Mouse (Mus musculus) hindbrain, embryonic 15.5 days (tissue): Measurements from ENCODE around the gene Shprh. TPM values are rescaled to one million over a fixed set of nuclear protein-coding genes. Genes with fewer than 3 reads are reported as not detected.
A peak's percentile ranks its signal among the peaks of the same experiment; 100 is the strongest.

Source experiments
- ATAC-seq: fragments of 200-750 bp; cut with Nextera tagmentation; 2 replicates; pipeline ENCODE4 v1.8.0; 2017; ENCODE audit warnings: low read depth, moderate number of reproducible peaks, moderate TSS enrichment; ENCODE audit not compliant: low FRiP score
- H3K27ac ChIP-seq: fragments of 300-500 bp; sonication (generic); replicated peaks from 2 replicates; pipeline ENCODE4 v1.5.1; 2015; ENCODE audit warnings: mild to moderate bottlenecking, inconsistent platforms
- H3K27me3 ChIP-seq: fragments of 300-500 bp; sonication (generic); 2 replicates; pipeline ENCODE4 v1.6.1; 2015; ENCODE audit warnings: control low read depth, inconsistent platforms
- H3K36me3 ChIP-seq: fragments of 300-500 bp; sonication (generic); 2 replicates; pipeline ENCODE4 v1.6.1; 2015; ENCODE audit warnings: control low read depth, inconsistent platforms
- H3K4me1 ChIP-seq: fragments of 300-500 bp; sonication (generic); replicated peaks from 2 replicates; pipeline ENCODE4 v1.6.1; 2015; ENCODE audit warnings: control low read depth, inconsistent platforms
- H3K4me2 ChIP-seq: fragments of 300-500 bp; sonication (generic); 2 replicates; pipeline ENCODE4 v1.6.1; 2015; ENCODE audit warnings: moderate library complexity, mild to moderate bottlenecking, inconsistent platforms
- H3K4me3 ChIP-seq: fragments of 300-500 bp; sonication (generic); 2 replicates; pipeline ENCODE4 v1.5.1; 2015; ENCODE audit warnings: mild to moderate bottlenecking, inconsistent platforms
- H3K9ac ChIP-seq: fragments of 300-500 bp; sonication (generic); 2 replicates; pipeline ENCODE4 v1.6.1; 2015; ENCODE audit warnings: inconsistent platforms
- H3K9me3 ChIP-seq: fragments of 300-500 bp; sonication (generic); 2 replicates; pipeline ENCODE4 v1.6.1; 2016; ENCODE audit warnings: control low read depth, inconsistent platforms
- WGBS: fragments of 180-500 bp; shearing (Covaris S2); methylation state at CpG from one replicate; pipeline ENCODE4 v1.1.7; 2015; 5-methylcytosine and 5-hydroxymethylcytosine counted together
- polyA plus RNA-seq: library from polyadenylated mRNA; unstranded; fragments of >200 nt; fragmentation: Nextera tagmentation; extraction: Ambion mirVana; gene quantifications from 2 replicates; pipeline ENCODE4 v1.2.1, GENCODE M21; 2015

Shprh gene
- polyA plus RNA-seq = 18.4 and 19.5 TPM in 2 replicates

DNA sequence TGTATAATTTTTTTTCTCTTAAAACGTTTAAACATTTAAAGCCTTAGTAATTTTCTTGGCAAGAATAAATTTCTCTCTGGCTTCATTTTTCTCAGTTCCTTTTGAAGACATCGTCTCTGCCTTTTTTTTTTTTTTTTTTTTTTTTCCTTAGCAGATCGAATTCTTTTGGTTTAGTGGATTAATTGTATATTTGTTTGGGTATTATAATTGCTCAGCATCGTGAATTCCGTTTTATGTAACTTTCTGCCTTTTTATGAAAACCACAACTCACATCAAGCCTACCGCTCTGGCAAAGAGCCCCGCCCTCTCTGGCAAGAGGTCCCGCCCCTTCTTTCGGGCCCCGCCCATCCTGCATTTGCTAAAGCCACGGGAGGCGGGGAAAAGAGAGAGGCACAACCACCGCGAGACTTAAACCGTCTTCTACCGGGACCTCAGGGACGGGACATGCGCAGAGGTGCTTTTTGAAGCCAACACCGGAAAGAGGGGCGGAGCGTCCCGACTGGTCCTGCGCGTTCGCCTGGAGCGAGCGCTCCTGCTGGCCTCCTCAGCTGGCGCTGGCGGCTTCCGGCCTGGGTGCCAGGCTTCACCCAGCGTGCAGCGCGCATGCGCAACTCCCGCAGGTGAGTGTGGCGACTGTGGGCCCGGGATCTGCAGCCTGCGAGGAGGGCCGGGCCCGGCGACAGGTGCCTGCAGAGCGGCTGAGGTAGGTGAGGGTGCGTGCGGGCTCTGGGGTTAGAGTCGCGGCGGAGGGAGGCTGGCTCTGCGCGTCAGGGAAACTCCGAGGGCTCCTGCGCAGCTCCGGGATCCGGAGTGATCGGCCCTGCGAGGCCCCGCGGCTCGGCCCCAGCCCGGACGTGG is at the start of gene Shprh:
Gene Shprh, plus strand, starts transcription at position 544 of the 858 bp plus-strand sequence.
- peak; percentile 100 for ATAC-seq
- Histone ChIP-seq H3K9me3 (no peaks in the 10 kb centered on the region), H3K27me3 (no peaks in the 10 kb centered on the region), H3K4me1 (peaks cover 36% of the 10 kb centered on the region), H3K27ac (peak within 1 kb of the TSS; percentile 76), H3K4me2 (peak within 1 kb of the TSS; percentile 72), H3K4me3 (peak within 1 kb of the TSS; percentile 90), H3K36me3 (peaks cover 11% of the 10 kb centered on the region; the same call in 1 of the 2 replicates), H3K9ac (peak within 1 kb of the TSS; percentile 85)
- WGBS = 1% methylated on average over 60 of the region's 60 CpGs

DNA sequence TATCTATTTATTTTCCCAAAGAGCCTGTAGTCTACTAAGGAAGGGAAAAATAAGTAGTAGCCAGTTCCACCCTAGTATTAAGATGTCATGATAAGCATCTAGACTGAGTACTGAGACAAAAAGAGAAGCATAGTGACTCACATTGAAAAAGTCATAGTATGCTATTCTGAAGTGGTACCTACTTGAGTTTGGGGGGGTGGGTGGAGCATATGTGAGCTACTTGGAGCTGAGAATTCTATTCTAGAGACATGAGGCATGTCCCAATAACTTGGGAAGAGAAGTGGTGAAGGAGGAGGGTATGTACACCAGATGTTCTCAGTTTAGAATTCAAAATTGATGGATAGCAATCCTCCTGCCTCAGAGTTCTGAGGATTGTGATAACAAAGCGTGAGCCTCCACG is 27.4 kb upstream of the Shprh start:
- no peaks in the 10 kb centered on the region for H3K9me3 ChIP-seq
- H3K27me3 ChIP-seq = no peaks in the 10 kb centered on the region
- H3K4me3 ChIP-seq = no peak overlapping the region
- H3K36me3 ChIP-seq = no peaks in the 10 kb centered on the region
- H3K27ac ChIP-seq = no peak overlapping the region
- H3K4me1 ChIP-seq = no peaks in the 10 kb centered on the region
- no peak for ATAC-seq
- WGBS = 95% methylated on average over 2 of the region's 2 CpGs
- no peak overlapping the region for H3K4me2 ChIP-seq
- H3K9ac ChIP-seq = no peak overlapping the region

DNA sequence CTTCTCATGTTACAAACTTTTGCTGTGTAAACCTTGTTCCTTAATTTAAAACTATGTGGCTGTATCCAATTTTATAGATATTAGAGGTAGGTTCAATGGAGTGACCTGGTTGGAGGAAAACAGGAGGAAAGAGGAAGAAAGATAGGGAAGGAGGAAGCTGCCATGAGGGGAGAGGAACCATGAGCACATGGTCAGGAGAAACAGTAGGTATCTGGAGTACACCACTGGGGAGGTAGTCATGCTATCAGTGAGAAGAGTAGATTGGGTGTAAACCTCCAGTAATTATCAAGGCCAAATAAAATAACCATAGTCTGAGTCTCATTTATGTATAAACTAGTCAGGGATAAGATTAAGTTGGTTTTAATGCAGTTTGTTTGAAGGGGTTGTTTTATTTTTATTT is 3.6 kb upstream of the Shprh start:
- Histone ChIP-seq H3K4me3 (no peak overlapping the region), H3K9me3 (no peaks in the 10 kb centered on the region), H3K4me2 (no peak overlapping the region), H3K27ac (no peak overlapping the region), H3K27me3 (no peaks in the 10 kb centered on the region), H3K36me3 (no peaks in the 10 kb centered on the region), H3K9ac (no peak overlapping the region), H3K4me1 (peaks cover 6% of the 10 kb centered on the region)
- ATAC-seq = no peak

DNA sequence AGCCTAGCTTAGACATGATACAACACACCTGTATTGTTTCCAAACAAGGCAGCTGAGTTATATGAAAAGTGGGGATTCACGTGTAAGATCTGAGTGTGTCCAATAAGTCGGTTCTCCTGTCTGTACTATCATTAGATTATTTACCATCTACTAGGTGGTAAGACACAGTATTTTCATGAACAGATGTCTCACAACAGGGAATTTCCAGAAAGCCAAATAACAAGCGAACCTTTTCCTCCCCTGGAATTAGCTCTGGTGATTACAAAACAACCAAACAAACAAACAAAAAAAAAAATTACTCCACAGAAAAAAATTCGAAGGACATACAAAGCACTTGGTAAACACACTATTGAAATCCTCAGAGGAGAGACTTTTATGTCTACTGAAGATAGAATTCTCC is 781 bp upstream of the Shprh start:
- Histone ChIP-seq H3K9ac (no peak overlapping the region), H3K27ac (no peak overlapping the region), H3K4me3 (peak overlapping the region; percentile 90; the same call in 1 of the 2 replicates), H3K4me2 (peak overlapping the region; percentile 72; the same call in 1 of the 2 replicates), H3K36me3 (peaks cover 11% of the 10 kb centered on the region; the same call in 1 of the 2 replicates), H3K27me3 (no peaks in the 10 kb centered on the region), H3K9me3 (no peaks in the 10 kb centered on the region), H3K4me1 (peaks cover 32% of the 10 kb centered on the region)
- 74% methylated on average over 4 of the region's 4 CpGs for WGBS
- ATAC-seq = no peak

DNA sequence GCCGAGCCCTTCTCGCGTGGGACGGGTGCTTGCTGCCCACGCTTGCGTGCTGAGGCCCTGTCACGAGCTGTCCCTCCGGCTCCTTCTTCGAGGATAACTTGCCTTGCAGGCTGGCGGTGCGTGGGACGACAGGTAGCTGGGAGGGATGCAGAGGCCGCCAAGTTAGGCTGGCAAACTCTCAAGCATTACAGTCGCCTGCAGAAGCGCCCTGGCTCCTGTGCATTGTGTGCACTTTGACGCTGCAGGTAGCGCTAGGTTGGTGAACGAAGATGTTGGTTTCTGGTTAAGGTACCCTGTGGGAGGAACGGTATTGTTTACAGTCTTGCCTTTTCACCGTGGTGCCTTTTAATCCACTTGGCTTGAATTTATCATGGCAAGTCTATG is 507 bp downstream of the Shprh start:
- peak overlapping the region; percentile 90 for H3K4me3 ChIP-seq
- ATAC-seq = no peak

DNA sequence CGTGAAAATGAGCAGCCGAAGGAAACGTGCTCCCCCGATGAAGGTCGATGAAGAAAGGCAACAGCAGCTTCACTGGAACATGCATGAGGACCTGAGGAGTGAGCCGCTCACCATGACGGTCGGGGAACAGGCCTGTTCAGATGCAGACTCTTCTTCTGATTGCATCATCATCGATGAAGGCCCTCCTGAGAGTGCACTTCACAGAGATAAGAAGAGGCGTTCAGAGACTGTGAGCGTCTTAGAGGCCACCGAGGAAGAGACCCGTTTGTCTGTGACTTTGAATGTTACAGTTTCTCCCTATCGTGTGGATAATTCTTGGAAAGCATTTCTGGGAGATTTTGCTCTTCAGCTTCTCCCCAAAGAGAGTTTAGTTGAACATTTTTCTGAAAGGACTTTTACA is 2.4 kb downstream of the Shprh start:
- no peak overlapping the region for H3K4me3 ChIP-seq
- H3K9me3 ChIP-seq = no peaks in the 10 kb centered on the region
- 95% methylated on average over 14 of the region's 14 CpGs for WGBS
- no peaks in the 10 kb centered on the region for H3K27me3 ChIP-seq
- H3K27ac ChIP-seq = no peak overlapping the region
- peaks cover 36% of the 10 kb centered on the region for H3K4me1 ChIP-seq
- no peak overlapping the region for H3K4me2 ChIP-seq
- H3K9ac ChIP-seq = no peak overlapping the region
- peaks cover 19% of the 10 kb centered on the region for H3K36me3 ChIP-seq
- ATAC-seq = no peak

More for the DNA sequence above, 507 bp downstream of the Shprh start:
- Histone ChIP-seq H3K4me1 (peaks cover 36% of the 10 kb centered on the region), H3K27me3 (no peaks in the 10 kb centered on the region), H3K4me2 (peak overlapping the region; percentile 72), H3K27ac (peak overlapping the region; percentile 76), H3K9me3 (no peaks in the 10 kb centered on the region), H3K36me3 (peaks cover 13% of the 10 kb centered on the region; the same call in 1 of the 2 replicates), H3K9ac (peak overlapping the region; percentile 85)
- WGBS = under 1% methylated on average over 20 of the region's 20 CpGs

DNA sequence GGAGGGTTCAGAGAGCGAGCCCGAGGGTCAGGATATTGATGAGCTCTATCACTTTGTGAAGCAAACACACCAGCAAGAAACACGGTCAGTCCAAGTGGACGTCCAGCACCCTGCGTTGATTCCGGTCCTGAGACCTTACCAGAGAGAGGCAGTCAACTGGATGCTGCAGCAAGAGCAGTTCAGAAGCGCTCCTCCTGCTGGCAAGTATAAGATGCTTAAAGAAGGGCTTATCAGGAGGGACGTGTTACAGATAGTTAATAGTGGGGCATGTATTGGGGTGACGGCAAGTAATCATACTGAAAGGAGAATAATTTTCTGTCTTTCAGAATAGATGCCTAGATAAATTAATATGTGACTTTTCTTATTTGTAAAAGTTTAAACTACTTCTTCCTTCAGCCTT is 7.8 kb downstream of the Shprh start:
- WGBS = 92% methylated on average over 9 of the region's 9 CpGs
- no peak overlapping the region for H3K4me2 ChIP-seq
- ATAC-seq = no peak
- H3K4me3 ChIP-seq = no peak overlapping the region
- no peak overlapping the region for H3K27ac ChIP-seq
- no peaks in the 10 kb centered on the region for H3K9me3 ChIP-seq
- peaks cover 16% of the 10 kb centered on the region for H3K4me1 ChIP-seq
- H3K27me3 ChIP-seq = no peaks in the 10 kb centered on the region
- peaks cover 45% of the 10 kb centered on the region for H3K36me3 ChIP-seq
- no peak overlapping the region for H3K9ac ChIP-seq

DNA sequence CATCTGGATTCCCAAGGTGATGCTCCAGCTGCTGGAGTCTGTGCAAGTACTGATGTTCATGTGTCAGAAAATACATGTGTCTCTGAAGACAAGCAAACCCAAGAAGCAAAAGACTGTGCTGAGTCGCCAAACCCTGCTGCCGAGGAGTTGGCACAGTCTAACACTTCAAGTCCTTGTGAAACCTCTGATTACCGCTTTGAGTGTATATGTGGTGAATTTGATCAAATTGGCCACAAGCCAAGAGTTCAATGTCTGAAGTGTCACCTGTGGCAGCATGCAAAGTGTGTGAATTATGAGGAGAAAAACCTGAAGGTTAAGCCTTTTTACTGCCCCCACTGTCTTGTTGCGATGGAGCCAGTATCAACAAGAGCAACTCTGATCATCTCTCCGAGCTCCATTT is 15.3 kb downstream of the Shprh start:
- H3K9ac ChIP-seq = no peak overlapping the region
- no peak overlapping the region for H3K27ac ChIP-seq
- H3K4me3 ChIP-seq = no peak overlapping the region
- H3K9me3 ChIP-seq = no peaks in the 10 kb centered on the region
- WGBS = 89% methylated on average over 5 of the region's 5 CpGs
- no peaks in the 10 kb centered on the region for H3K4me1 ChIP-seq
- H3K4me2 ChIP-seq = no peak overlapping the region
- H3K36me3 ChIP-seq = peaks cover 70% of the 10 kb centered on the region
- ATAC-seq = no peak
- no peaks in the 10 kb centered on the region for H3K27me3 ChIP-seq

DNA sequence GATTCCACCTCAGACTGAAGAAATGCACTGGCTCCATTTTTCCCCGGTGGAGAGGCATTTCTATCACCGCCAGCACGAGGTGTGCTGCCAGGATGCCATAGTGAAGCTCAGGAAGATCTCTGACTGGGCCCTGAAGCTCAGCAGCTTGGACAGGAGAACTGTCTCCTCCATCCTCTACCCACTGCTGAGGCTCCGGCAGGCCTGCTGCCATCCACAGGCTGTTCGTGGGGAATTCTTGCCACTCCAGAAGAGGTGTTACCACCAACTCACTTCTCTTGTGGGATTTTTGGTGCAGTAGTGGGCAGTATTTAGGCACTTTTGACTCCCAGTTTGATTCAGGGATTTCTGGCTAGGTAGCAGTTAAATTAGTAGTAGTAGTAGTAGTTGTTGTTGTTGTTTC is 21.0 kb downstream of the Shprh start:
- H3K4me2 ChIP-seq = no peak overlapping the region
- ATAC-seq = no peak
- peaks cover 75% of the 10 kb centered on the region for H3K36me3 ChIP-seq
- H3K4me3 ChIP-seq = no peak overlapping the region
- H3K27ac ChIP-seq = no peak overlapping the region
- no peaks in the 10 kb centered on the region for H3K27me3 ChIP-seq
- H3K9ac ChIP-seq = no peak overlapping the region
- H3K4me1 ChIP-seq = no peaks in the 10 kb centered on the region
- 96% methylated on average over 5 of the region's 5 CpGs for WGBS
- no peaks in the 10 kb centered on the region for H3K9me3 ChIP-seq

DNA sequence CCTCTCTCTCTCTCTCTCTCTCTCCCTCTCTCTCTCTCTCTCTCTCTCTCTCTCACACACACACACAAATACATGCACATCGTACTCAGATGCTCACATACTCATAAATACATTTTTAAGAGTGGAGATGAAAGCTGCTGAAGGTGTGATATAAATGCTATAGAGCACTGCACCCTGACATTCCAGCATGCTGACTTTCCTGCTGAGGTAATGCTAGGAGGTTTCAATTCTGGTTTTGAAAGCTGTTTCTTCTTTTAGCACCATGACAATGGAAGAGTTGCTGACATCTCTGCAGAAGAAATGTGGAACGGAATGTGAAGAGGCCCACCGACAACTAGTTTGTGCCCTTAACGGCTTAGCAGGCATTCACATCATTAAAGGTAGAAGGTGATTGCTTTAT is 22.4 kb downstream of the Shprh start:
- H3K27ac ChIP-seq = no peak overlapping the region
- WGBS = 92% methylated on average over 4 of the region's 4 CpGs
- H3K4me1 ChIP-seq = no peaks in the 10 kb centered on the region
- H3K9ac ChIP-seq = no peak overlapping the region
- no peak overlapping the region for H3K4me3 ChIP-seq
- no peaks in the 10 kb centered on the region for H3K9me3 ChIP-seq
- peaks cover 70% of the 10 kb centered on the region for H3K36me3 ChIP-seq
- H3K4me2 ChIP-seq = no peak overlapping the region
- no peak for ATAC-seq
- H3K27me3 ChIP-seq = no peaks in the 10 kb centered on the region

DNA sequence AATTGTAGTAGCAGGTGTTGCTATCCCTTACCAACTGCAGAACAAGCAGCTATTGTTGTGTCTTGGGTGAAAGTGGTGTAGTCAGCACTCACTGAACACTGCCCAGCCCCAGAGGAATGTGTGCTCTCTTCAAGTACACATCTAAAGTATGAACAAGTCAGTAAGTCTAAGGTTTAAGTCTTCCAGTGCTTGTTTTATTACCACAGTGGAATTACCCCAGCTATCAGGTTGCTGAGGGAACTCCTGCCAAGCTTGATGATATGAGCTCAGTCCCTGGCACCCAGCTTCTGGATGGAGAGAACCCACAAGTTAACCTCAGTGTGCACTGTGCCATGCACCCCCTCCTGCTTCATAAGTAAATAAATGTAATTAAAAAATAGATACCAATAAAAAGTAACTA is 23.3 kb downstream of the Shprh start:
- ATAC-seq = no peak
- H3K4me3 ChIP-seq = no peak overlapping the region

DNA sequence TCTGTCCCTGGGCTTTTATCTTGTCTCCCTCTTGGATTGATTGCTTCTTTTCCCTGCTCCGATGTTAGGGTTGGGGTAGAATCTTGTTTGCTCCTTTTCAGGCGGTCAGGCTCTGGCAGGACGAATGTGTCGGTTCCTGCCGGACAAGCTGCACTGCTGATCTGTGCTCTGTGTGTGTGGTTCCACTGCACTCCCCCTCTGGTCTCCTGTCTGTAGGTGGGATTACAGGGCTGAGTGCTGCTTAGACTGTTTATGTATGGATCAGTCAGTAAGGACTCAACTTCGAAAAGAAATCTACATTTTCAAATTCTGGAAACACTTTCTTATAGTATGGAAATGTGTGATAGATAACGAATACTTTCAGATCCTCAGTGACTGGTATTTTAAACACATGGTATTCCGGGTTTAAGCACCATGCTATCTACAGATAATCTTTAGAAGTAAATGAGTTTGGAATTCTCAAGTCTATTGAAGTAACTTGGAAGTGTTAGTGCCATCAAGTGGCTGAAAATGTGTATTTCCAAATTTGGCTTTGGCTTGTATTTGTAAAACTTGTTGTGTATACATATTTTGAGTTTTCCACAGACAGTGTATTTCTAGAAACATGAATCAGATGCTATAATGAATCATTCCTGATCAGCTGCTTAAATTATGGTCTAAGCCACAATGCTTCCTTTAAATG is 26.7 kb downstream of the Shprh start:
- WGBS = 88% methylated on average over 8 of the region's 8 CpGs
- no peak for ATAC-seq
- Histone ChIP-seq H3K4me2 (no peak overlapping the region), H3K27ac (no peak overlapping the region), H3K9ac (no peak overlapping the region), H3K4me3 (no peak overlapping the region), H3K9me3 (no peaks in the 10 kb centered on the region), H3K27me3 (no peaks in the 10 kb centered on the region), H3K36me3 (peaks cover 44% of the 10 kb centered on the region), H3K4me1 (no peaks in the 10 kb centered on the region)

More for the DNA sequence above, 23.3 kb downstream of the Shprh start:
- Histone ChIP-seq H3K9ac (no peak overlapping the region), H3K4me2 (no peak overlapping the region), H3K27ac (no peak overlapping the region), H3K9me3 (no peaks in the 10 kb centered on the region), H3K4me1 (no peaks in the 10 kb centered on the region), H3K27me3 (no peaks in the 10 kb centered on the region), H3K36me3 (peaks cover 61% of the 10 kb centered on the region)
